Mouse (Mus musculus): ENCODE measurements around the gene Cabp7. TPM values are rescaled to one million over a fixed set of nuclear protein-coding genes. Genes with fewer than 3 reads are reported as not detected.

Cabp7 gene
- total RNA-seq, 4 experiments from 2014 or later = 253 to 297 (median 281) TPM

- DNase-seq (ENCODE audit: low spot score in 2 of 2) = no peak
Measured at GRCm38 (mm10) chr11:4705178-4705577, 41.4 kb downstream of the Cabp7 start.

- DNase-seq (ENCODE audit: low spot score in 2 of 2) = peak; percentile 91 to 92
Measured at GRCm38 (mm10) chr11:4704072-4704964, 42.3 kb downstream of the Cabp7 start, which contains the start of the genes Uqcr10 and Zmat5. Uqcr10 (minus strand) TSS chr11:4704342. Zmat5 (plus strand) TSS chr11:4704678.

- DNase-seq (ENCODE audit: low spot score in 2 of 2) = no peak
Measured at GRCm38 (mm10) chr11:4703688-4704071, 42.9 kb downstream of the Cabp7 start.

- DNase-seq (ENCODE audit: low spot score in 2 of 2) = no peak
Measured at GRCm38 (mm10) chr11:4700726-4701125, 45.9 kb downstream of the Cabp7 start.

- DNase-seq (ENCODE audit: low spot score in 2 of 2) = peak; percentile 56 to 73
Measured at GRCm38 (mm10) chr11:4697043-4697983, 49.3 kb downstream of the Cabp7 start.

GRCm38 (mm10) chr11:4692162-4692561 is 54.4 kb downstream of the Cabp7 start:
- no peak for DNase-seq (ENCODE audit: low spot score in 2 of 2)

GRCm38 (mm10) chr11:4691213-4691612 is 55.4 kb downstream of the Cabp7 start:
- DNase-seq (ENCODE audit: low spot score in 2 of 2) = no peak

GRCm38 (mm10) chr11:4690353-4690752 is 56.2 kb downstream of the Cabp7 start:
- no peak for DNase-seq (ENCODE audit: low spot score in 2 of 2)

GRCm38 (mm10) chr11:4688632-4689380 is 57.8 kb downstream of the Cabp7 start:
- DNase-seq (ENCODE audit: low spot score in 2 of 2) = no peak

- DNase-seq (ENCODE audit: low spot score in 2 of 2) = no peak
Measured at GRCm38 (mm10) chr11:4687874-4688273, 58.7 kb downstream of the Cabp7 start.

- DNase-seq (ENCODE audit: low spot score in 2 of 2) = no peak
Measured at GRCm38 (mm10) chr11:4687027-4687426, 59.6 kb downstream of the Cabp7 start.

Other genes starting within 250 kb of the Cabp7 start
- gene Mtmr3, start 151.9 kb downstream of the Cabp7 start, total RNA-seq (2022) = 10 to 100 TPM; 68.7 to 78.6 (median 73.5) TPM
- not detected for gene Gm11032, start 126.7 kb downstream of the Cabp7 start, total RNA-seq (2022)
- 10 to 100 TPM; 23.2 to 28.2 (median 24.6) TPM for gene Ascc2, start 109.0 kb downstream of the Cabp7 start, total RNA-seq (2022)
- gene Uqcr10, start 42.4 kb downstream of the Cabp7 start, total RNA-seq (2022) = 100 to 1,000 TPM; 342 to 372 (median 351) TPM
- gene Zmat5, start 42.1 kb downstream of the Cabp7 start, total RNA-seq (2022) = 10 to 100 TPM; 30.9 to 38.1 (median 34.9) TPM
- 10 to 100 TPM; 88.0 to 96.1 (median 90.3) TPM for gene Nf2, start 102.8 kb upstream of the Cabp7 start, total RNA-seq (2022)
- gene Nipsnap1, start 127.2 kb upstream of the Cabp7 start, total RNA-seq (2022) = 100 to 1,000 TPM in 1 of 4 experiments, 10 to 100 TPM in 3; 89.8 to 108 (median 95.7) TPM
- gene Thoc5, start 148.5 kb upstream of the Cabp7 start, total RNA-seq (2022) = 10 to 100 TPM; 38.6 to 43.8 (median 41.4) TPM
- 10 to 100 TPM; 42.3 to 45.7 (median 45.6) TPM for gene Nefh, start 201.3 kb upstream of the Cabp7 start, total RNA-seq (2022)
- gene Ap1b1, start 240.0 kb upstream of the Cabp7 start, total RNA-seq (2022) = 100 to 1,000 TPM; 144 to 152 (median 150) TPM